Mouse (Mus musculus) lung, postnatal 14 days (tissue): ENCODE data around the gene Rrp1.

Source experiments
- DNase-seq: peaks from one replicate; pipeline ENCODE4 v3.0.0; 2021

Gene Rrp1

GRCm38 (mm10) chr10:78412319-78413151 is at the start of gene Rrp1:
Rrp1 (minus strand) TSS chr10:78413043.
- DNase-seq = peak; percentile 94

GRCm38 (mm10) chr10:78461767-78462166 is 48.9 kb upstream of the Rrp1 start:
- DNase-seq = no peak

GRCm38 (mm10) chr10:78460463-78460862 is 47.6 kb upstream of the Rrp1 start:
- no peak for DNase-seq

DNA sequence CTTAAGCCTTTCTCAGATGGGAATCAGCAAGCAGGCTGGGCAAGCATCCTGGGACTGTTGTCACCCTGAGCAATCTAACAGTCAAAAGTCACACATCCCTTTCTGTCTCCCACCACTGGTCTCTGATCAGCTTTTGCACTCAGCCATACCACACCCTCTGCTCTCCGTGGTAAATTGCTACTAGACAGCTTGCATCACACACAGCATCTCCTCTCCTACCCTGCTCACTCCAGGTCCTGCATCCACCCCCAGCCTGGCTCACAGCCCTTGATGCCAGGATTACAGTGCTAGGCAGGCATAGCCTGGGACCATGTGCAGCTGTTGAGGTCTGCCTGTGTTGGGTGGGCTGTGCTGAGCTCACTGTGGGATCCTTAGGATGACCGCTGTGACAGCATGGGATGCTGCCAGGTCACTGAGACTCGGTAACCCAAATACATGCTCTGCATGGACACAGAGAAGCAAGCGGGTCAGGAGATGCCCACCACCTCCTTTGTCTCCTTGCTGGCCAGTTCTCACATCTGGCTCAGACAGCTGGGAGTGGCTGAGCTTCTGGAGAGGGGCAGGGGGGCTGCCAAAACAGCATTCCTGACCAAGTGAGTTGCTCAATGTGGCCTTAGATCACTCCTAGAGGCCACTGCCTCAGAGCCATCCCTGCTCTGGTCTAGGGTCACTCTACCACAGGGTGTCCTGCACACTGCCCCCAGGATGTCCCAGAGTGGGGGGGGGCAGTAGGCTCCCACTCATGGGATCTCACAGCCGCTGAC is 45.7 kb upstream of the Rrp1 start:
- peak; percentile 34 for DNase-seq

DNA sequence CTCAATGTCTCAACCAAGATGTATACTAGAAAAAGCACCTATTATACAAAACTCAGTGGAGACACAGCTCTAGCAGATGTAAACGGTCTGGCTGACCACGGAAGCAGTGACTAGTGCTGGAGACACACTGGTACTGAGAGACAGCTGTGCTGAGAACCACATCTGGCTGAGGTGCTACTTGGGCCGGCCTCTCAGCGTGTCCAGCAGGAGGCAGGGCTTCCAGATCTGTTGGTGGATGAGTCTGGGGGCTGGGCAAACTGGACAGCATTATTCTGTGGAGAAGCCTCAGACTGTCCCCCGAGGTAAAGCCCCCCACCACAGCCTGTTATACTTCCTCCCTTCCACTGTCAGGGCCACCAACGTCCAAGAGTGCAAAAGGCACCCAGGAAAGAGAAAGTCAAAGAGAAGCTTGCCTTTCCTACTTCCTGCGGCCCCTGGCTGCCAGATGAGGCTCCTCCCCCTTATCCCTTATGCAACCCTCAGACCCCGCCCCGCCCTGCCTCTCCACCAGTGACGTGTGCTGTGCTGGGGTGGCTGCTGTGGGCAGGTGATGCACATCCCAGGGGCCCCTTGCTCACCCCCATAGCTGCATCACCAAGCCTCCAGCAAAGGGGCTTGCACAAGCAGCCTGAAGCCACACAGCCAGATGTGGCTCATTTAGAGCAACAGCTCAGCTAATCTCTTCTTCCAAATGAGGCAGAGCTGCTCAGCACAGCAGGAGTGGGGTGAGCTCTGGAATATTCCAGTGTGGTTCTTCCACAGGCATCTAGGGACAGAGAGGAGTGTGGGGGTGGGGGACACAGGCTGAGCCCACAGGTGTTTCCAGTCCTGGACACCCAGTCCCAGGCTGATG is 44.9 kb upstream of the Rrp1 start:
- DNase-seq = peak; percentile 72

- DNase-seq = no peak
Measured at GRCm38 (mm10) chr10:78456696-78457095, 43.9 kb upstream of the Rrp1 start.

DNA sequence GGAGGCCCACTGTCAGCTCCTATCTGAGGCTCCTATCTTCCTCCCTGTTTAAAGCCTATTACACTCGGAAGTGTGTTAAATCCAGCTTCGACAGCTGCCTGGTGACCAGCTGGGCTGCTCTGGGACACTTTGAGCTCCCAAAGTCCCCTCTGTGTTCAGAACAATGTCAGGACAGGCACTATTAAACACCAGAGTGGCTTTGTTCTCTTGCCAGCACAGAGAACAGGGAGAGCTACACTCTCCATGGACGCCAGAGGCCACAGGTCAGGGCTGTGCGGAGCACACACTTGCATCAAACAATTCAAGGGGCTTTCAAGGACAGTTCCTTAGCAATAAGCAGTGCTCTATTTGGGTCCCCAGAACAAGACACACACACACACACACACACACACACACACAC is 39.8 kb upstream of the Rrp1 start:
- DNase-seq = no peak

DNA sequence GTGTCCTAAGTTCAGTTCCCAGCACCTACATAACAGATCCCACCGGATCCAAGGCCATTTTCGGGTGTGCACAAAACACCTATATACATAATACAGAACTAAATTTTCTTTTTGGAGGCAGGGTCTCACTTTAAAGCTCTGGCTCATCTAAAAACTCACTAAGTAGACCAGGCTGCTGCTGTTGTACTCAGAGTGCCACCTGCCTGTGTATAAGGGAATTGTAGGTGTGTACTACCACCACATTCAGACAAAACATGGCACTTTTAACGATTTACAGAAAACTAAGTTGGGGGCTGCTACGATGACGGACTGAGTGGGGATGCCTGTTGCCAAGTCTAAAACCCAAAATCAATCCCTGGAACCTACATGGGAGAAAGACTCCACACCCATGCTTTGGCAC is 37.9 kb upstream of the Rrp1 start:
- no peak for DNase-seq

- no peak for DNase-seq
Measured at GRCm38 (mm10) chr10:78447396-78447795, 34.6 kb upstream of the Rrp1 start.

DNA sequence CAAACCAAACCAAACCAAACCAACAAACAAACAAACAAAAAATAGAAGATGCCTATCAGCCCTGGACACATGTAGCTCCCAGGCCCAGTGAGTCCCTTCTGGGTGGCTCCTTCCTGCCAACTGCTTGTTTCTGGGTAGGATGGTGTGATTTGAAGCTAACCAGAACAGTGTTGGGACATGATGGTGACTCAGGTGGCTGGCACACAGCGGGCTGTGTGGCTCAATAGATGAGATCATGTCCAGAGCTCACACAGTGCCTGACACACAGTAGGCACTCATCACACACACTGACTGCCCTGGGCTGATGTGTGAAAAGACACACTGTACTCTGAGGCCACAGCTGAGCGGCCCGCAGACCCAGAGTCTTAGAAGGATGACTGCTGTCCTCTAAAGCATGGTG is 33.4 kb upstream of the Rrp1 start:
- no peak for DNase-seq

DNA sequence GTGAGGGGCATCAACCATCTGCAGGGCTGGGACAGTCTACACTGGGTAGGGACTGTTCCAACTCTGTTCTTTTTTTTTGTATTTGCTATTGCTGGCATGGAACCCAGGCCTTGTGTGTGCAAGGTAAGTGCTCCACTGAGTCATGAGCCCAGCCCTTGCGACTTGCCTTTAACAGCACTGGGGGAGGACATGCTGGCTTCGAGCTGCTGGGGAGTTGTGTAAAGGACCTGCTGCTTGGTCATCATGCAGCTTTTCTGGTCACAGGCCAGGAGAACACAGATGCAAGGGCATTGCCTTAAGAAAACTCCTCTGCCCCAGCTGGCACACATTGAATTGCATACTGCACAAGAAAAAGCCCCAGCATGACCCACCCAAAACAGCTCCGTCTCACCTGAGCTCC is 29.4 kb upstream of the Rrp1 start:
- DNase-seq = no peak

DNA sequence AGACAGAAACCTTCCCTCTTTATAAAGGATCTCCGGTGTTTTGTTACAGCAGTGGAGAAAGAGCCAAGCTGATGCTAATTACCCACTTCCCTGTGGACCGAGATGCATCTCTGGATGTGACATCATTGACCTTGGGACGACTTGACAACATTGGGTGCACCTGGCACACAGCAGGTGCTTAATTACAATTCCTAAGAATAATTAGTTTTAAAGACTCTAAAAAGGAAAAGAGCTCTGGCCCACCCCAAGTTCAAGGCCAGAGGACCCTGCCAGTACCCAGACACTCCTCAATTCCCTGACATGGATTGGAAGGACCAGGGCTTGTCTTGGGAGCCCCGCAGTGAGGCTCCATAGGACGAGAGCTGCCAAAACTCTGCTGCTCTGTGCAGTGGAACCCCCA is 28.8 kb upstream of the Rrp1 start:
- DNase-seq = no peak

- no peak for DNase-seq
Measured at GRCm38 (mm10) chr10:78440812-78441211, 28.0 kb upstream of the Rrp1 start.

GRCm38 (mm10) chr10:78439990-78440389 is 27.1 kb upstream of the Rrp1 start:
- peak; percentile 33 for DNase-seq

DNA sequence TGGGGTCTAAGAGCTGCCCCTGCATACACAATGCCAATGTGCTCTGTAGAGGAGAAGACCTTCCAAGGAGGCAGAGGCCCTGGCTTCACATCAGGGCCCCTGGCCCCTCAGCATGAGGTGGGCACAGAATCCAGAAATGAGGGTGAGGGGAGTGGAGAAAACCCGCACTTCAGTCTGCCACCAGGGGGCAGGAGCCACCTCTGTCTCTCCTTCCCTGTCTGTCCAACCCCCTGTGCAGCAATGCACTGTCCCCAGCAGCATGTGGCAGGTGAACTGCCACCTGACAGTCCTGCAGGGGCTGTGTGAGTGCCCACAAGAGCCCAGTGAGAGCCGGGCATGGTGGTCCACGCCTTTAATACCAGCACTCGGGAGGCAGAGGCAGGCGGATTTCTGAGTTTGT is 26.7 kb upstream of the Rrp1 start:
- no peak for DNase-seq

- peak; percentile 87 for DNase-seq
Measured at GRCm38 (mm10) chr10:78438094-78438493, 25.3 kb upstream of the Rrp1 start.

DNA sequence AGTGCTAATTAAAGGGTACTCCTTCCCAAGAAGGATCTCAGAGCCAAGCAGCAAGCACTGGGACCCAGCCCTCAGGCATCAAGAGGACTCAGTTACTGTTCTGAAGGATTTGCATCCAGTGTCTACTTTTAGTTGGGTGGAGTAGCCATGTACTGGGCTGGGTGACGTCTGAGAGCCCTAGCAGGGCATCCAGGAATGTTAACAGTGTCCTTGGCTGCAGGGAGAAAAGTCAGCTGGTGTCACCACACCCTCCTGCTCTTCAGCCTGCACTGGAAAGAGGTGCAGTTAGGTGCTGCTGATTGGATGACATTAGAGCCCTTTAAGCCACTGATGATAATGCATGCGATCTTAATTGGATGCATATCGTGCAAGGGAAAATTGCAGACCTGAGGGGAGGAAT is 20.0 kb upstream of the Rrp1 start:
- DNase-seq = no peak

DNA sequence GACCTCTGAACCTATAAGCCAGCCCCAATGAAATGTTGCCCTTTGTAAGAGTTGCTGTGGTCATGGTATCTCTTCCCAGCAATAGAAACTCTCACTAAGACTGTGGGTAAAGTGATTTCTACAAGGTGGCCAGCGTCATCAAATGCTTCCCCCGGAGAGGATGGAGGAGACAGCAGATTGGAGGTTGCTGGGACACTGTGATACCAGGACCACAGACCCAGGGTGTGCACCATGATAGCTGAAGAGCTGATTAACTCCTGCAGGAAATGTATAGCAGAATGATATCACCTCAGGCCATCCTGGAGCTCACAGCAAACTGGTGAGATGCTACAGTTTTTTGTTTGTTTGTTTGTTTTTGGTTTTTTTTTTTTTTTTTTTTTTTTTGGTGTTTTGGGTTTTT is 16.9 kb upstream of the Rrp1 start:
- DNase-seq = no peak

- DNase-seq = no peak
Measured at GRCm38 (mm10) chr10:78429180-78429579, 16.3 kb upstream of the Rrp1 start.

DNA sequence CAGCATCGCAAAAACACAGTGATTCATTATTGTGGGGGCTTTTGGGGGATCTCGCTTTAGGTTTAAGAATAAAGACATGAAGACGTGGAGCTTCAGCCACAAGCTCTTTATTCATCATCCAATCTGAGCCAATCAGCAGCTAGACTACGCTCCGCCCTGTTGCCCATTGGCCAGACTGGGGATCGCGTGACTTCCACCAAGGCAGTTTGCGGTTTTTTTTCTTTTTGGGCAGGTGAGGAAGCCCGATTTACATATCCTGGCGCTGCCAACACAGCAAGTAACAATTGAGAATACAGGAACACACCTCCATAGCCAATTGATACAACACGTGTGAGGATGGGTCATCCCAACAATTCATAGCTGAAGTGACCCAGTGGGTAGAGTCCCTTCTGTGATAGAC is 15.2 kb upstream of the Rrp1 start:
- DNase-seq = no peak

DNA sequence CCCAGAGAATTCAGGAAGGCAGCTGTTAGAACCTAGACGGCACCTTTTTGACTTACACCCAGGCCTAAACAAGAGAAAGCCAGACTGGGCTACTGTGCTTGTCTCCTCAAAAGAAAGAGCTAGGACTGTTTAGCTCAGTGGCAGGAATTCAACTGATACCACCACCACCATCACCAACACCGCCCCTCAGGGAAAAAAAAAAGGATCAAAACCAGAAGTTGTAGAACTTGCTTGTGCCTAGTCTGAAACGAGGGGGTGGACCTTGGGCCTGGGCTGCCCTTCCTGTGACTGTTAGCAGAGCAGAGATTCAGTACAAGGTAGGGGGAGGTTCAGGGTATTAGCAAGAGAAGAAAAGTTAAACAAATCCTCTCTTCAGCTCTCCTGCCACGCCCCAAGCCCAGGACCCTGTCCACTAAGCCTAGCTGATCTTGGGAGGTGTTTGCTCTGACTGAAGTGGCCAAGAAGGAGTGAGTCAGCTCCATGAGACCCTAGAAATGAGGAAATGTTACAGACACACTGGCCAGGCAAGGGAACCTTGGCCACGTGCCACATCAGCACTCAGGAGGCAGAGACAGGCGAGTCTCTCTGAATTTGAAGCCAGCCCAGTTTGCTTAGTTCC is 13.4 kb upstream of the Rrp1 start:
- peak; percentile 48 for DNase-seq

DNA sequence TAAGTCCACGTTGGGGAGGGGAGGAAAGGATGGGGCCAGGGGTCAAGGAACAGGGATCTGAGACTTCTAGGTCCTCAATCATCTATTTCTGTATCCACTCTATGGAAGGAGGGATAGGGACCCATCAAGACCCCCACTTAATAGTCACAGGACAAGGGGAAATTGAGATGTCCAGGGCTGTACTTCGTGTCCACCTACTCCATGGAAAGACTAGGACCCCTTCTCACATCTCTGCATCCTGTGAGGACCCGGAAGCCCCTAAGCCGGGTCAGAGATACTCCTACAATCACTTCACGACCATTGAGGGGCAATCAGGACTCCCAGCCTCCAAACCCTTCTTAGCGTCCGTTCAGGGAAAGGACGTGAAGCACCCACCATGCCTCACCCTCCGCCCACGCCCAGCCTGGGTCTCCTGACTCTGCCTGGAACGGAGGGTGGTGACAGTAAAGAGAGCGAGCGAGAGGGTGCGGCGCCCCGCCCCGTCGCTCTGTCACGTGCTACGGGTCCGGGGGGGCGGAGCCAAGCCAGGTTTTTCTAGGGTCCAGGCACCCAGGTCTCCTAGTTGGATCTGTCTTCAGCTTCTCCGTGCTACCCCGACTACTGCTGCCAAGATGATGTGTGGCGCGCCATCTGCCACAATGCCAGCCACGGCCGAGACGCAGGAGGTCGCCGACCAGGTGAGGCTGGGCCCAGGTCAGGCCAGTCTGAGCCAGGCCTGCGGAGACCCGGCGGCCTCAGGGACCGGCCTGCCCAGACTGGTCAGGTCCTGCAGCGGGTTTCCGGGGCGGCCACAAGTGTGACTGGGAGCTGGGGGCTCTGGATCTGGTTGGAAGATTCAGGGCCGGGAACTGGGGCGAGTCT is 12.6 kb upstream of the Rrp1 start, which contains the start of gene Cstb:
Cstb (plus strand) TSS at position 489 of the 861 bp plus-strand sequence.
- peak; percentile 87 for DNase-seq
